Mouse (Mus musculus) 3T3-L1 (cell line): ENCODE measurements around the gene Cyfip2.

ENCODE experiments used
- DNase-seq: peaks from one replicate; pipeline ENCODE4 v3.0.0-alpha.2; 2015; ENCODE audit warnings: low read depth, low spot score

Cyfip2 gene

DNA sequence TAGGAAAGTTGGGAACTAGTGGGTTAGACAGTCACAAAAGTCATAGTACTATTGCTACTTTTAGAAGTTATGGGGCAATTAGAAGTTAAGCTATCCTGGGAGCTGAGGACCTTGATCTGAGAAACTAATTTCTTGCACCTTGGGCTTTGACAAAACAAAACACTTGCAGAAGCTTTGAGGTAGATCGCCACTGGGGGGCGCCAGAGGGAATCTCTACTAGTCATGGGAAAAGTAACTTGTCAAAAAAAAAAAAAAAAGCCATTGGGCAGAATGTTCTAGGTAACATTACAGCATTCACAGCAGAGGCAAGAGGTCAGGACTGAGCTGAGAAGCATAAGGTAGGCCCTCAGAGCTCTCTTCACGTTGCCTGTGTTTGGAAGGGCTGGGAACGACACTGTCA lies 75.7 kb downstream of the Cyfip2 start:
- DNase-seq = peak; percentile 65

DNA sequence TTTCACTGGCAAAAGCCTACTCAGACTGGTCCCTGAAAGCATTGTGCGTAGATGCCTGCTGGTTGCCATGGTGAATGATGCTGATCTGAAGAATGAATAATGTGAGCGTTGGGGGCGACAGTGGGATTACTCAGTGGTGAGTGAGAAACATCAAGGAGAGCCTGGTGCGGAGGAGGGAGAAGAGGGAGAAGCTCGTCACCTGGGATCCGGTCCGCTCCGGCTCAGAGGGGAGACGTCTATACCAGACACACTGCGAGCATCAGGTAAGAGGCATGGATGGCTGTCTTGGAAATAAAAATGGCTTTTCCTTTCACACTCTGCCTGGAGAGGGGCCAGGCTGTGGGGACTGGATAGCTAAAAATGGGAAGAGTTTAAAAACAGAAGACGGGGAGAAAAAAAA lies 77.3 kb downstream of the Cyfip2 start, which contains the start of gene Fndc9:
Fndc9 (plus strand) TSS at position 198 of the 400 bp plus-strand sequence.
- no peak for DNase-seq

DNA sequence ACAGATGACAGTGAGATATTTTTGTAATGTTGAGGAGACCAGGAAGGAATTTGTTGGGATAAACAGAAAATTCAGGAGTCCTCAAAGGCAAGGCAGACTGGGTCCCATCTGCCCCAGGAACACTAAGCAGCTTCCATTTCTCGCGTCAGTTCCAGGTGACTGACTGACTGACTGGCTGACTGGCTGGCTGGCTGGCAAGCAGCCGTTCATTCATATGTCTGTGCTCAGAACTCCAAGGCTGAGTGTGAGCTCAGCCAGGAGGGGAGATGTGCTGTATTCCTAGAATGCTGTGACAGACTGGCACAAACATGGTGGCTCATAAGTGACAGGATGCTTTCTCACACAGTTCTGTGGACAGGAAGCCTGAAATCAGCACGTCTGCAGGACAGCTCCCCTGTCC lies 78.7 kb downstream of the Cyfip2 start:
- no peak for DNase-seq

DNA sequence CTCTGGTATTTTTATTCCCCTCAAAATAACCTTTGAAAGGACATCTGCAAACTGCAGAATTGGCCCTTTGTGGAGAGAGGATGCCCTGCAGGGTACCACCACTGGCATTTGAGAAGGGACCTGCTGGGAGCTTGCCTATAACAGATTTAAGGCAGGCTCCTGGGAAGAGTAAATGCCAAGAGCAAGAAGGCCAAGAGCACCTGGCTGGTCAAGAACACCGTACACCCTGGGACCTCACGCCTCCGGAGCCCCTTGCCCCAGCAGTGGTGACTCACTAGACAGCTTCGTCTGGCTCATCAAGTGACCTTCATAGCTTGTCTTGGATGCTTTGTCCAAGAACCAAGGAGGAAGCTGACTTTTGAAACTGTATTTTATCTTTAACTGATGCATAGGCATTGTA lies 79.9 kb downstream of the Cyfip2 start:
- DNase-seq = no peak

DNA sequence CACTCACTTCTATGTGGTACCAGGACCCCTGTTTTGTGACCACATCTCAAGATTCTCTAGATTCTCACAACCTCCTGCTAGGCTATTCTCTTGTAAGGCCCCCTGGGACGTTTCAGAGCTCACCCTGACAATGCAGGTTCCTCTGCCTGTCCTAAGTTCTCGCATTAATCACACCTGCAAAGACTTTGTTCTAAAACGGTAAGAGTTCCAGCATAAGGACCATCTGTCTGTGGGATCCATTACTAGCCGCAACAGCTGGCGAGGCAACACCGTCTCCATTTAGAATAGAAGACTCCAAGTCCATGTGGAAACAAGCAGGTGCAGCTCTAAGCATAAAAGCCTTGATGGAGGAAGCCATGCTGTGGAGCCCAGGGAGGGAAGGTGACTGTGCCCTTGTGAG lies 82.5 kb downstream of the Cyfip2 start:
- no peak for DNase-seq

DNA sequence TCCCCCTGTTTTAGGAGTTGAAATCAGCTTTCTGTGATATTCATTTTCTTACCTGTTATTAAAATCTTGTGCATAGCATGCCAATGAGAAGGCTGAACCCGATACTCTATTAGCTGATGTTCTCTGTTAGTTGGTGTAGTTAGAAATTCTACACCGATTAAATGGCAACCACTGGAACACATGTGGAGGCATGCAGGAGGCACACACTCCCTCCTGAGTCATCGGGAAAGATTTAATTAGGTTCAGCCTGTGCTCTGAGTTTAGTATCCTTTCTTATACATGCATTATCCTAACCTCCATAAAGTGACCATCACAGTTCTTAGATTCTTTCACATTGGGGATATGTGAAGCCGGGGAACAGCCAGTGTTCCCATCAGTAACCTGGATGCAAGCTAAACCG lies 87.3 kb downstream of the Cyfip2 start:
- DNase-seq = peak; percentile 46

DNA sequence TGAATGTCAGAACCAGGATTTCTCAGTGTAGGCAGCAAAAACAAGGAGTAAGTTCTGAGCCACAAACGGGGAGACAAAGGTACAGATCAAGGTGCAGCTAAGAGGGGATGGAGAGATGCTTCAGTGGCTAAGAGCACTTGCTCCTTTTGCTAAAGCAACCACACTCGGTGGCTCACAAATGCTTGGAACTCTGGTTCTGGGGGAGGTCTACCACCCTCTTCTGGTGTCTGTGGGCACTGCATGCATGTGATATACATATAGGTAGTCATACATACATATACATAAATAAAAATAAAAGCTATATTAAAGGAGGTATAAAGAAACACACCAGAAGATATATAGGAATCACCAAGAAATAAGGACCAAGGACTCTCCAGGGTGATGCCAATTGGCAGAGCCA lies 89.1 kb downstream of the Cyfip2 start:
- peak; percentile 13 for DNase-seq

DNA sequence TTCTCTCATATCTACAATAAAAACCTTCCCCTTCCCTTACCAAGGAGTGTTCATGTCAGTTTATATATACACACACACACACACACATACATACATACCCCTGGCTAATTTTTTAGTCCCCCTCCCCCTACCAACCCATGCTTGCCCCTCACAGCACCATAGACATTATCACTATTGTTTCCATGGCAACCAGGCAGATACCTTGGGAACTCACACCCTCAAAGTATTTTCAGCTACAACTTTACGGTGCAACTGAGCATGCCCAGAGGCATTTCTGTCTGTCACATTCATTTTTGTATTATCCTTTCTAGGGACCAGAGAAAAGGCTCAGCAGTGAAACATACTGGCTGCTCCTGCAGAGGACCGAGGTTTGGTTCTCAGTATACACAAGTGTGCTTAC lies 92.4 kb downstream of the Cyfip2 start:
- no peak for DNase-seq

DNA sequence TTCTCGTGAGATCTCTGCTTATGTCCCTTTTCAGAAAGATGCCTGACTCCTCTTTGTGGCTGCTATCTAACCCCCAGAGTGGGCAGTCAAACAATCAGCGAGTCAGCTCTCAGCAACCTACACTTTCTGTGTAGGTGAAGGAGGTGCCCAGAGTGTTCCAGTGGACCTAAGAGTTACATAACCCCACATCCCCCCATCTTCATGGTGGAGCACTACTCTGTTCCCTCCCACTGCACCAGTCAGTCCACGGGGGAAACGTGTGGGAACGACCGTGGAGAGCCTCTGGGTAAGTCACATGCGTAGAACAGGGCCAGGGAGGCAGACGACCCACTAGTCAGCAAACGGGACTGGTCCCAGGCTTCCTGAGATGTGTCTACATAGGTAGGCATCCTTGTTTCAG lies 93.3 kb downstream of the Cyfip2 start:
- DNase-seq = no peak

DNA sequence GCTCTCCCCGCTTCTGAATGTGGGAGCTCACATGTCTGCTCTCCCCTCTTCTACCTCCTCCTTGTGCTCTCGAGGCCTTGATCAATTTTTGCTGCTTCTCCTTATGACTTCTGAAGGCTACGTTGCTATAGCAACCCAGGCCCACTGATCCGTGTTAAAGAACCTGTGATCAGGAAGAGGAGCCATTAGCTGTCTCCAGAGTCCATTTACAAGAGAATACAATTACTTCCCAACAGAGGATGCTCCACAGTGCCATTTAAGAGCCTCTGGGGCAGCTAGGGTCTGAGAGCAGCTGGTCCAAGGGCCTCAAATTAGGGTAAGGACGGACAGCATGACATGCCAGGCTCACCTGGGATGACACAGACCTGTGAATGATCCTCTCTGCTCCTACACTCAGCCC lies 94.1 kb downstream of the Cyfip2 start:
- no peak for DNase-seq

DNA sequence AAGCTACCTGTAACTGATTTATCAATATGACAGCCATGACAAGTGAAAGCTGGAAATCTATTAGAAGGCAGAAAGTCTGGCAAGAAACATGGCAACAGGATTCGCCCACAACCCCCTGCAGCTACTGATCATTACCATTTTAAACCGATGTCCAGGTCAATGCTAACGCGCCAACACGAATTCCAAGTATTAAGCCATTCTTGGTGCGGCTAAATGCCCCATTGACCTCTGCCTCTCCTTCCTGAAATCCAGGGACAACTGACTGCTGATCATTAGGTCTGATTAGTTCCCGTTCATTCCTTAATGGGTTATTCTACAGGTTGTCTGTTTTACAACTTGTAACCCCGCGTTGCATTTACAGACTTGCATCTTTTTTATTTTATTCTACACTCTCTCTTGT lies 95.0 kb downstream of the Cyfip2 start:
- DNase-seq = no peak

DNA sequence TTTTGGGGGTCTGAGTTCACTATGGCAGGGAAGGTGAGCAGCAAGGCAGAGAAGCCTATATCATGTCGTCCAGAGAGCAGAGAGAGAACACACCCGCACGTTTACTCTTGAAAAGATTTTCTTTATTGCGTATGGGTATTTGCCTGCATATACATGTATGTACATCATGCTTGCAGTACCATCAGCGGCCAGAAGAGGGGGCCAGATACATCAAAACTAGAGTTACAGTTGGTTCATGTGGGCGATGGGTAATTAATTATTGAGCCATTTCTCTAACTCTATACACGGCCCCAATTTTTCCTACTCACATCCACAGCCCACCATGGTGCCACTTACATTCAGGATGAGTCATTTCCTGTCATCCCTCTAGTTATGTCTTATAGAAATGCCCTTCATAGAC lies 96.0 kb downstream of the Cyfip2 start:
- peak; percentile 65 for DNase-seq

DNA sequence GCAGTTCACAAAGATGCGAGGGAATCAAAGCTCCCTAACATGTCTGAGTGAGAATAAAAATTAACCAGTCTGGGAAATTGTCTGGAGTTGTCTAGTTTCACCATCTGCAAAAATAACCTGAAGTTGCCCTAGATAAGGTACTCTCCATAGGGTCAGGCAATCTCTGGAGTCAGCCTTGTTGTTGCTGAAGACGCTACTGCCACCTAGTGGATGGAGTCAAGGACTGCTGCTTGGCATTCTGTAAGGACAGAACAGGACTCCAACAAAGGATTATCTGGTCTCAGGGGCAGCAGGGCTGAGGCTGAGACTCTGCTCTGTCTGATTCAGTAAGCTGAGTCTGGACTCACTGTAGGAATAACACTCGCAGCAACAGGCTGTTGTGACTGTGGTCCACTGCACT lies 97.3 kb downstream of the Cyfip2 start:
- DNase-seq = peak; percentile 92

DNA sequence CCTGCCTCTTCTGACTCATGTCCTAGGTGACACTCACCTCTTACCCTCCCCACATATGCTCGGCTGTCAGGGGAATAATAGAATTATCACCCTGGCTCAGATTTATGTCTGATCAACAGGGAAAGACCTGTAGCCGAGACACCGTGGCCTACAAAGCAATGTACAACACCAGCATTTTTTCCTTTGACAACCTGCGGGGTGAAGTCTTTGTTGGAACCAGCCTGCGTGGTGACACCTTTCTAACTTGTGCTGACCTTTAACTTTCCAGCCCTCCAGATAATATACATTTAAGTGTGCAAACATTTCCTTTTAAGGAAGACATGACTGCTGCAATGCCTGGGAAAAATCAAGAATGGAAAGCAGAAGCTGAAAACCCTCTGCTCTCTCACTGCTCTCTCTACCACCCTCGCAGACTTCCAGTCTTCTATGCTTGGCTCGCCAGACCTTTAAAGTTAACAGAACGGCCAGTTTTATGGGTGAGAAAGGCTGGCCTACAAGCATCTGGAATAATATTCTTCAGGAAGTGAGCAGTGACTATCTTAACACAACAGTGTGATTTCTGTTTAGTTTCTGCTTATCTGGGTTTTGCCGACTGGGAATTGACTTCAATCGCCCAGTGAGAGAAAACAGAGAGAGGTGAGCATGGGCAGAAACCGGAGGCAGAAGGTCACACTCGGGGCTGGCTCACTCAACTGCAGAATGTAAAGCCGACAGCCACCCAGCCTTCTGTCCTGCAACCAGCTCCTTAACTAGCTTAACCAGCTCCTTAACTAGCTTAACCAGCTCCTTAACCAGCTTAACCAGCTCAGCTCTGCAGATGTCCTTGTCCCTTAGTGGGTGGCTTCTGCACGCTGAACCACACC lies 98.1 kb downstream of the Cyfip2 start:
- no peak for DNase-seq

DNA sequence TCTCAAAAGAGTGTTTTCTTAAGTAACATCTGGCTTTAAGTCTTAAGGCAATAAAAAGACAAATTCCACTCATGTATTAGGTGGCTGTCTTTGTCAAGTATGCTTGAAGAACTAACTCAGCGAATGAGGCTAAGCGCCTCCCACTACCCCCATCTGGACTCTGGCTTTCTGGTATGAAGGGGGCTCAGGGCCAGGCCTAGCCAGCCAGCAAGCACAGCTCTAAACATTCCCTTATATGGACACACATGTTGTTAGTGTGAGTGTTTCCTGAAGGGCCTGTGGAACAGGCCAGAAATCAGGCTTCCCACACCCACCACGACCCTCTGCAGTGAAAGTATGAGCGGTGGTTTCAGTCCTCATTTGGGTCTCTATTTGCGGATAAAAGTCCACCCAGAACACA lies 98.8 kb downstream of the Cyfip2 start:
- DNase-seq = no peak

DNA sequence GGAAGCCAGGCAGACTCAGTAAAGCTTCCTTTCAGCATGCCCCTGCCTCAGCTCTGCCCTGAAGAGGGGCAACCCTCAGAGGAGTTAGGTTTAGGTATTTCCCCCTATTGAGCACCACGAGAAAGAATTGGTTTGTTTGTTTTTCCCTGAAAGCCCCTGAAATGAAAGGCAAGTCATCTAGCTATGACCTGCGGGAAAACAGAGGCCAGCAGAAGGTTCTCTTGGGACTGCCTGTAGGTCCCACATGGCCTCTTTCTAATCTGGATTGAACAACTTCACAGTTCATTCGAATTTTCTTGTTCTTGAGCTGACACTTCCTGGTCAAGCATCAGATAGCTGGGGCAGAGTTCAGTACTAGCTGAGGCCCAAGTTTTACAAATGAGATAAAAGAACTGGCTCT lies 100.8 kb downstream of the Cyfip2 start:
- DNase-seq = no peak

DNA sequence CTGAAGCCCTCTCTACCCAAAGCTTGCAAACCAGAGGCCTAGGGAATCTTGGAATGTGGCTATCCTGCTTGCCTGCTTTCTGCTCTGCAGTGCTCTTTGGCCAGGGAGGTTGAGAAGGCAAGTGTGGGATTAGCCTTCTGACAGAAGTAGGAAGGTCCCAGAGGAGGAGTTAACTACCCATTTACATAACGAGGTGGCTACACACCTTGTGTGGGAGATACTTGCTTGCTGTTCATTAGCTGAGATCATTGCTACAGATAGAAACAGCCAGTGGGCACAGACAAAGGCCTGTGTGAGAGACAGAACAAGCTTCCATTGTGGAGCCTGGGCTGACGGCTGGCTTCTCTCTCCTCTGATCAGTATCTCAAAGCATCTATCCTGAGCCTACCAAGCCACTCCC lies 102.8 kb downstream of the Cyfip2 start:
- DNase-seq = no peak

DNA sequence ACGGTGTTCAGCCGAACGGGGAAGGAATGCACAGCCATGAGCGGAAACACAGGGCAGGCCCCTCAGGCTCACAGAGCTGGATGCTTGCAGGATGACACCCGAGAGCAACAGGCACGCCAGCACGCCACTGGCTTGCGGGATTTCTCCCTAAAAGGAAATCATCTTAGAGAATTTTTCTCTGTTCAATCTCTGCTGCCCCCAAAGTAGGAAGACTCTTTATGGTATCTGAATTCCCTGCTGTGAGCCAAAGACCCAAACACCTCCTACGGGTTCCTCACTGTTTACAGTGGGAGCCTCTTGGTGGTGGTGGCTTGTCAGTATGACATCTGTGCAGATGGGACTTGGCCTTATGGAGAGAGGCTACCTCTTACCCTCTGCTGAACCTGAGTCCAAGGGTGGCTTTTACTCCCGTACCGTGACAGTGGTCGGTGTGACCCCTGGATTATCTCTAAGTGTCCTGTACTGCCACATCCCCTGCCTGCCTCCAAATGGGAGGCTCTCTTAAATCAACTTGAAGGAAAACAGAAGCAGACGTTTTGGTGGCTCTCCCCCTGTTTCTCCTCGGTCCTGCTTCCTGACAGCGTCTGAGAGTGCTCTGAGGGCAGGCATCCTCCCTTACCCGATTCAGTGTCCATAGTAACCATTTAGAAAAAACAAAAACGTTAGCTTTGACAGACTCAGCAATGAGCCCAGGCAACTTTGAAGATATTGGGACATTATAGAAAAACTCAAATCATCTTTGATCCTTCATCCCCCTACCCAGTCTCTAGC lies 106.8 kb downstream of the Cyfip2 start:
- no peak for DNase-seq

DNA sequence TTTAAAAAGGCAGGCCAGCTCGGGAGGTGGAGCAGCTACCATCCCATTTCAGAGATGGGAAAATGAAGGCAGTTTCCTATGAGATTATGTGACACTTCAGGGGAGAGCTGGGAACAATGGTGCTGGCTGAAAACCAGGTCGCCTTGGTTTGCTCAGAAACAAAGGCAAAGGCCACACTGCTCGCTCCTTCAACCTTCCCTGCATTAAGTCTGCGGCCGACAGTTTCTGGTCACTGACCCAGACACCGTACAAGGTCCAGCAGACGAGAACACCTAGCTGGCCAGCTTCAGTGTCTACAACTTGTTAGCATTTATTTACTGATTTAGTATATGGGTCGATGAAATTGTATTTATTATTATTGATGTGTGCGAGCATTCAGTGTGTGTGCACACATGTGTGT lies 107.8 kb downstream of the Cyfip2 start:
- DNase-seq = no peak

DNA sequence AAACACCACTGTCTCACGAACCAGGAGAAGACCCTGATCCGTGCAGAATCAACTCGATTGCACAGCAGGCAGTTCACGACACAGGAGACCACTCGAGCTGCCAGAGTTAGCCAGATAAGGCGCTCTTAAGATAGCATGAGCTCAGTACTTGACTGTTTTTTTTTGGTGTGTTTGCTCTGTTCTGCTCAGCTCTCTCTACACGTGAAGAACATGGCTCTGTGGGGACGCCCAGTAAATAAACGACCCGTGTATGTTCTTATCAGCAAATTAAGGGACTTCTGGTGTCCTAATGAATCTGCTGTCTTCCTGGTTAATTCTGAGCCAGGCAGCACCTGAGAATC lies 110.1 kb downstream of the Cyfip2 start:
- no peak for DNase-seq

DNA sequence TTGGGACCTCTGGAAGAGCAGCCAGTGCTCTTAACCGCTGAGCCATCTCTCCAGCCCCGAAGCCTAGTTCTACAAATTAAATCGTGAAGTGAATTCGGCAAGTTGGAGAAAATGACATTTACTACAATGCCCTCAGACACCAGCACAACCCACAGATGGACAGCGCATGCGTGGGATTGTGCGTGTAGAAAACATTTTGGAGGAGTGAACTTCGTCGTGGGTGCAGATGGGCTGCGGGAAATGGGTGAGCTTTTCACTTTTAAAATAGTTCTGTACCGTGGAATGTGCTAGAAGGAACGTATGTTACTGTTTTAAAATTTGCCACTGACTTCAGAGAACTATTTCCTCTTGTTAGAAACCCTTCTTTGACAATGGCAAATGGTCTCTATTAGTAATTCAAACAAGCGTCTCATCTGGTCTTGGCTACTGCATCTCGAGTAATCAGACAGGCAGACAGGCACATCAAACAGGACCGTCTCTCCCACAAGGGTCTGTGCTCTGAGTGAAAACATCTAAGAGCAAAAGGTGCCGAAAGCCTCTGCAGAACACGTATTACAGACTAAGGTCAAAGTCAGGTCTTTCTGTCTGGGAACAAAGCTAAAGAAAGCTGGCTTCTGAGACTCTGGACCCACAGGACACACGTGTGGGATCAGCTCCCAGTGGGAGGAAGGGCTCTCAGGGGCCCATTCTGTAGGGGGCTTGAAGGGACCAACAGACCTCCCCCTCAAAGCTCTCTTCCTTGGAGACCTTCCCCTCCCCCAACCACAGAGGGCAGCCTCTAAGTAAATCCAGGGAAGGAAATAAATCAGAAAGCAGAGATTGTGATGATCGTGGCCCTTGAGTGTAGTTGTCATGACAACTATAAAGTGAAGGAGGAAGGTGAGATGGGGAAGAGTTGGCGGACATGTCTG lies 110.8 kb downstream of the Cyfip2 start:
- no peak for DNase-seq

DNA sequence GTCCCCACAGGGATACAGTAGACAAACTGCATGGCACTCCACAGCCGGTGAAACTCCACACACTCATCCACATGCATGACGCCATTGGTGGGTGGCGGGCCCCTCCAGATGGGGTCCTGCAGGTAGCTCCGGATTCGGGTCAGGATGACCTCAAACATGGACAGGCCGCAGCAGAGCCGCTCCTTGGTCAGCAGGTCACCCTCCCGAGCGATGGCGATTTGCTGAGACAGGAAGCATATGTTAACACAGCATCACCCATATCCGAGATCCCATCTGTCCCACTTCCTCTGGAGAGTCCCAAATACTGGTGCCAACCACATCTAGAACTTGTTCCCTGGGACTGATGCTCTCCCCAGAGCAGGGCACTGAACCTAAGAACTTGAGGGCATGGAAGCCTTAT lies 112.0 kb downstream of the Cyfip2 start:
- no peak for DNase-seq
